Mouse (Mus musculus): Measurements from ENCODE around the gene Myo9a.

DNA sequence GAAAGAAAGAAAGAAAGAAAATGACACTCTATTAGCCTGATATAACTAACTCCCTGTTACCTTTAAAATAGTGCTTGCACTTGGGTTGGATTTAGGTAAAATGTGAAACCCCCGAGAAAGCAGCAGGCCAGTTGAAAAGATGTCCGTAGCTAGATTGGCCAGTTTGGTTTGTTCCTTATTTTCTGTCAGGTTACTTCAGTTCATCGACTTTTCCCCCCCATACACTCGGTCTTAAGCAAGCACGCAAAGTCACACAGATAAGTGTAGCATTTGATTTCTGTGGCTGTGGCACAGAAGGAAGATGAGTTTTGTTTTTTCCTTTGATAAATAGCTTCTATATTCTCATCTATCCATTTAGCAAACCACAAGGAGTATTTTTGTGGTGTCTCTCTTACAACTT lies 19.6 kb upstream of the Myo9a start:
- TF ChIP-seq GATA1 (IDR thresholded peaks at IDR 0.05; ENCODE audit: borderline replicate concordance, low read length) (no peak), FLI1 (IDR thresholded peaks at IDR 0.05; ENCODE audit: low read length) (no peak)
